Mouse (Mus musculus) intestine, embryonic 14.5 days (tissue): ENCODE results near the gene Disc1. TPM values are rescaled to one million over a fixed set of nuclear protein-coding genes. Genes with fewer than 3 reads are reported as not detected.

Experiments used
- ATAC-seq: fragments of 200-750 bp; cut with Nextera tagmentation; replicated peaks from 2 replicates; pipeline ENCODE4 v1.8.0; 2017; ENCODE audit warnings: low read depth, moderate number of reproducible peaks, moderate TSS enrichment, moderate library complexity; ENCODE audit not compliant: low FRiP score, low TSS enrichment
- DNase-seq: peaks from one replicate; pipeline ENCODE4 v3.0.0-alpha.2; 2018; ENCODE audit warnings: low spot score
- H3K27ac ChIP-seq: fragments of 300-500 bp; sonication (generic); 2 replicates; pipeline ENCODE4 v1.5.1; 2014; ENCODE audit warnings: low read depth, mild to moderate bottlenecking, control low read depth
- H3K27me3 ChIP-seq: fragments of 300-500 bp; sonication (generic); replicated peaks from 2 replicates; pipeline ENCODE4 v1.6.1; 2014; ENCODE audit warnings: low read length, control low read depth; ENCODE audit not compliant: control insufficient read depth, insufficient read depth
- H3K36me3 ChIP-seq: fragments of 300-500 bp; sonication (generic); 2 replicates; pipeline ENCODE4 v1.6.1; 2014; ENCODE audit warnings: low read length, control low read depth; ENCODE audit not compliant: control insufficient read depth, insufficient read depth
- H3K4me1 ChIP-seq: fragments of 300-500 bp; sonication (generic); replicated peaks from 2 replicates; pipeline ENCODE4 v1.6.1; 2014; ENCODE audit warnings: low read length, control low read depth, mixed read lengths; ENCODE audit not compliant: control insufficient read depth, insufficient read depth
- H3K4me2 ChIP-seq: fragments of 300-500 bp; sonication (generic); 2 replicates; pipeline ENCODE4 v1.6.1; 2014; ENCODE audit warnings: low read length
- H3K4me3 ChIP-seq: fragments of 300-500 bp; sonication (generic); 2 replicates; pipeline ENCODE4 v1.5.1; 2014; ENCODE audit warnings: low read depth, low read length, control low read depth, mixed read lengths
- H3K9ac ChIP-seq: fragments of 300-500 bp; sonication (generic); 2 replicates; pipeline ENCODE4 v1.6.1; 2014; ENCODE audit warnings: mild to moderate bottlenecking, low read length
- H3K9me3 ChIP-seq: fragments of 300-500 bp; sonication (generic); 2 replicates; pipeline ENCODE4 v1.6.1; 2016; ENCODE audit warnings: low read length, control low read depth; ENCODE audit not compliant: control insufficient read depth
- WGBS: fragments of 180-500 bp; shearing (Covaris S2); extraction: QIAGEN DNeasy Blood & Tissue Kit; methylation state at CpG from one replicate; pipeline ENCODE4 v1.1.7; 2014; 5-methylcytosine and 5-hydroxymethylcytosine counted together
- polyA plus RNA-seq: library from polyadenylated mRNA; unstranded; fragments of >200 nt; fragmentation: Nextera tagmentation; extraction: Ambion mirVana; gene quantifications from 2 replicates; pipeline ENCODE4 v1.2.1, GENCODE M21; 2014

The Disc1 gene
- polyA plus RNA-seq, 1 experiment from 2014 or later: 2.5 TPM

DNA sequence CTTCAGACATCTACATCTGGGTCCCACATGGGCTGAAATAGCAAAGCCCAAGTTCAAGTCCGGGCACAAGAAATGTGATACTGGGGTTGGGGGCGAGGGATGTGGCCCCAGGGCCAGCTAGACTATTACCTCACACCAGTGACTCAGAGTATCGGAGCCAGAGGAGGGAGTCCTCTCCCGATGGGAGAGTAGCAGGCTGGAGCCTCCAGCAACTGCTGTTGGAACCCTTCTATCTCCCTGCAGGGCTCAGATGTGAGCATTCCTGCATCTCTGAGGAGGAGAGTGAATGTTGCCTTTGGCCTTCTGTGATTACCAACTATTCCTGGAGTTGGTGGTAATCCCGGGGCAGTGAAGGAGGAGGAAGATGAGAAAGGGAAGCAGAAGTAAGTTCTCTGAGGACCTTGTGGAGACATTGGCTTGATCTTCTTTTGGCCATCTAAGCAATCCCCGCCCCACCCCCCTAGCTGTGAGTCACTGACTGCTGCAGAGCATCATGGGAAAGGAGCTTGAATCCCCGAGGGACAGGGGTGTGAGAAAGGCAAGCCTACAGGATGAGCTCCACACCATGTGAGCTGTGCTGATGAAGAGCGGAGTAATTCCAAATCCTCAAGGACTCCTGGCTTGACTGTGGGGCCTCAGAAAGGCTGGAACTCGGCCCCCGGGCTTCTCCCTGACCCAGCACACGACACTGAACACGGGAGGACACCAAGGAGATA is 232.1 kb downstream of the Disc1 start:
- H3K9ac ChIP-seq: no peak overlapping the region

DNA sequence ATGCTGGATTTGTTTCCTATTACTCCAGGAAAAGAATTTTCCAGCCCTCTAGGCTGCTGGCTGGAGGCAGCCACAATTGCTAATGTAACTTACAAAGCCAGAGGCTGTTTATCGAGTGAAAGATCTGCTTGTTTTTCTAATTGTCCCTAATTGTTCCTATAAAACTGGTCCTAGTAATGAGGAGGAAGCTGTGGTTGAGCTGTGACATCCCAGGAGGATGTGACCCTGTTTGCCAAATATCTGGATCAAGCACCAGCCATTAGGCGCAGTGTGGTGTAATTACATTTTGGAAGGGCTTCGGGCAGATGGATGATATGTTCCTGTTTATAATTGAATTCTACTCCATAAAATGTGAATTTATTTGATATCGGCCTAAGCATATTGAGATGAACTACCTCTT is 233.3 kb downstream of the Disc1 start:
- Histone ChIP-seq H3K9me3 (no peaks in the 10 kb centered on the region), H3K27me3 (no peaks in the 10 kb centered on the region), H3K9ac (no peak overlapping the region), H3K4me3 (no peak overlapping the region), H3K4me1 (peaks cover 27% of the 10 kb centered on the region), H3K27ac (no peak overlapping the region), H3K36me3 (no peaks in the 10 kb centered on the region), H3K4me2 (no peak overlapping the region)
- no peak for DNase-seq
- 68% methylated on average over 4 of the region's 4 CpGs for WGBS
- ATAC-seq: no peak

More for the DNA sequence above, 232.1 kb downstream of the Disc1 start:
- H3K9me3 ChIP-seq: no peaks in the 10 kb centered on the region
- DNase-seq (no peak), ATAC-seq (no peak)
- no peak overlapping the region for H3K27ac ChIP-seq
- H3K36me3 ChIP-seq: no peaks in the 10 kb centered on the region
- no peak overlapping the region for H3K4me3 ChIP-seq
- 74% methylated on average over 12 of the region's 12 CpGs for WGBS
- no peaks in the 10 kb centered on the region for H3K27me3 ChIP-seq
- peaks cover 17% of the 10 kb centered on the region for H3K4me1 ChIP-seq
- no peak overlapping the region for H3K4me2 ChIP-seq

DNA sequence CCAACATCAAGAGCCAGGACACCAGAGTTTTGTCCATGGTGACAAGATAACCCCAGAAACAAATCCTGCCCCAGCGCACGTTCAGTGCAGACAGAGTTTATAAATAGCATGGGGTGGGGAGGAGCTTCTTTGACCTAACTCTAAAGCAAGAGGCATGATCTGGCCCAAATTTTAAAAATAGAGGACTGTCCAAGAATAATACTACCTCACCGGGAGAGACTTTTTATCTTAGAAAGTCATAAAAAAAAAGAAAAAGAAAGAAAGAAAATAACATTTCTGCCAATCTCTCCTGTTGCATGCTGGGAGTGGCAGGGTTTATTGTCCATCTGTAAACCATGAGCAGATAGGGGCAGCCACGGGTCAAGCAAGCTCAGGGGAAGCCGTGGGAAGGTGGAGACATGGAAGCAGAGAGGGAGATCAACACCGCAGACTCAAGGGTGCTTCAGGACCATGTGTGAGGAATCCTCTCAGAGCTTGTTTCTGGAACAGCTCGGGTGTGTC is 233.9 kb downstream of the Disc1 start:
- H3K4me1 ChIP-seq: peaks cover 25% of the 10 kb centered on the region
- DNase-seq: no peak

DNA sequence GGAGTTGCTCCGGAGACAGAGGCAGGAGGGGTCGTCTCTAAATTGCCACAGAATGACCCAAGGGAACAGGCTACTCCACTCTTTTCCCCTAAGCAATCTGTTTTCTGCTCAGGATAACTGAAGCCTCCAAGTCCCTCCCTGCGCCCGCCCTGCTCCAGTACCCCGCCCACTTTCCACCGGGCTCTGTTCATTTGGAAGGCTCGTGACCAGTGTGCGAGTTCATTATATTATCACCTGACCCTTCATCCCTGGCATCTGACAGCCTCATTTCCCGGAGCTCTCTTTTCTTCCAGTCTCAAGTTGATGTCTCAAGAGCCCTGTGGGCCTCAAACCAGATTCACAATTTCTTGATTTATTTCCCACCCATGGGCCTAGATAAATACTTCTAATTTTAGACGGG is 237.5 kb downstream of the Disc1 start:
- 43% methylated on average over 10 of the region's 10 CpGs for WGBS
- no peaks in the 10 kb centered on the region for H3K36me3 ChIP-seq
- no peaks in the 10 kb centered on the region for H3K9me3 ChIP-seq
- DNase-seq: no peak
- no peak overlapping the region for H3K4me3 ChIP-seq
- peaks cover 28% of the 10 kb centered on the region for H3K4me1 ChIP-seq
- no peak overlapping the region for H3K4me2 ChIP-seq
- no peak overlapping the region for H3K9ac ChIP-seq
- no peak for ATAC-seq
- peak overlapping the region; percentile 76; the same call in 1 of the 2 replicates for H3K27ac ChIP-seq
- H3K27me3 ChIP-seq: no peaks in the 10 kb centered on the region

More for the DNA sequence above, 233.9 kb downstream of the Disc1 start:
- no peak overlapping the region for H3K9ac ChIP-seq
- ATAC-seq: no peak
- no peaks in the 10 kb centered on the region for H3K9me3 ChIP-seq
- no peaks in the 10 kb centered on the region for H3K27me3 ChIP-seq
- H3K4me3 ChIP-seq: no peak overlapping the region
- H3K27ac ChIP-seq: no peak overlapping the region
- WGBS: 27% methylated on average over 7 of the region's 7 CpGs
- H3K4me2 ChIP-seq: no peak overlapping the region
- no peaks in the 10 kb centered on the region for H3K36me3 ChIP-seq

DNA sequence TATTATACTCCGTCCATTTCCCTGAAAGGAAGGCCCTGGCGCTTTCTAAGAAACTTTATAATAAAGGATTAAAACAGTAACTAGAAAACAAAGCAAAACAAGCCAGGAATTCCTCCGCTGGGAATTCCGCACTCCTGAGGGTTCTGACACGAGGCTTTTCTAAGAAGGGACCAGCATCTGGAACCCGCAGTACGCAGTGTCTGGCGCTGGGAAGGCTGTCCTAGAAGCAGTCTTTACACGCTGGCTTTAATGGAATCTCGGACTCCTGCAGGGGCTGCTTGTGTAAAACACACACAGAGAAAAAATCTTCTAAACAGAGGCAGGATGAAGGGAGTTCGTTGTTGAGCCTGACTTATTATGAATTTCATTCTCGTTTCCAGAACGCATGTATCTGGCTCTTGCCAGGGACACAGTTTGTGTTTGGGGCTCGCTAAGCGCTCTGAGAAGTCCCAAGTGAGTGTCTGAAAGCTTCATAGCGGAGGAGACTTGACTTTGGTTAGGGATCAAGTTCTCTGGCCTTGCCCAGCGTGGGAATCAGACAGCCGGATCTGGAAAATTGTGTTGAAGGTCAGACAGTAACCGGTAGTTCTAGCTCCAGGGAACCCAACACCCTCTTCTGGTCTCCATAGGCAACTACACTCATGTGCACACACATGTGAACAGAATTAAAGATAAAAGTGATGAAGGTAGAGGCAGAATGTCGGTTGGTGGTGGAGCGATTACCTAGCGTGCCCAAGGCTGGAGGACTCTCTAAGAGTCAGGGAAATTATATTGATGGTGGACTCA is 238.1 kb downstream of the Disc1 start:
- no peaks in the 10 kb centered on the region for H3K9me3 ChIP-seq
- H3K27me3 ChIP-seq: no peaks in the 10 kb centered on the region
- H3K36me3 ChIP-seq: no peaks in the 10 kb centered on the region
- H3K4me2 ChIP-seq: no peak overlapping the region
- H3K9ac ChIP-seq: no peak overlapping the region
- DNase-seq (no peak), ATAC-seq (no peak)
- peak overlapping the region; percentile 76 for H3K27ac ChIP-seq
- H3K4me3 ChIP-seq: no peak overlapping the region
- peaks cover 28% of the 10 kb centered on the region for H3K4me1 ChIP-seq
- 69% methylated on average over 22 of the region's 22 CpGs for WGBS

DNA sequence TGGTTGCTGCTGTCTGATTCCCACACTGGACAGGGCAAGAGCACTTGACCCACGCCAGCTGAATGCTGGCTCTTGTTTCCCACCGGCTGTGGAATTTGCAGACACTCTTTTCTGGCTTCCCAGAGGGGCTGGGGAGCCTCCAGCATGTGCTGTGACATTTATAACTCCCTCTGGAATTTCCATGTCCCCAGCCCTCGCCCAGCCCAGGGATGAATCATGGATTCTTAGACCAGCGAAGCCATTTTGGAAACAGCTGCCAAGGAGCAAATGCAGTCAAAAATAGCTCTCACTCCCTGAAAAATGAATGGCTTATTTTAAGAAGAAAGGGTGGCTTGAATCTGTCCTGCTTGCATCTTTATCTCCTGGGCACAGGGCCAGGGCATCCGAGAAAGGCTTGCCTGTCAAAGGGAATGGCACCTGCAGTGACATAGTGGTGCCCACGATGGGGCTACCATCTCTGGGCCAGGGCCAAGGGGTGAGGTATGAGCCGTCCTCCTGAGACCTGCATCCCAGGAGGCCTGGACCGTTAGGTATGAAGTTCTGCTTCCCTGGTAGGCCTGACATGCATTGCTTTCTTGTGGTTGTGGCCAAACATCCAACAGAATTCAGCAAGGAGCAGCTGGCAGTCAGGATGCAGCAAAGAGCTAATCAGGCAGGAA is 239.1 kb downstream of the Disc1 start:
- ATAC-seq: peak; percentile 56; the same call in 1 of the 2 replicates
- H3K27ac ChIP-seq: peak overlapping the region; percentile 76
- H3K9ac ChIP-seq: no peak overlapping the region
- no peaks in the 10 kb centered on the region for H3K27me3 ChIP-seq
- no peak for DNase-seq
- H3K9me3 ChIP-seq: no peaks in the 10 kb centered on the region
- 44% methylated on average over 8 of the region's 8 CpGs for WGBS
- H3K36me3 ChIP-seq: no peaks in the 10 kb centered on the region
- no peak overlapping the region for H3K4me3 ChIP-seq
- H3K4me2 ChIP-seq: no peak overlapping the region
- H3K4me1 ChIP-seq: peaks cover 24% of the 10 kb centered on the region

DNA sequence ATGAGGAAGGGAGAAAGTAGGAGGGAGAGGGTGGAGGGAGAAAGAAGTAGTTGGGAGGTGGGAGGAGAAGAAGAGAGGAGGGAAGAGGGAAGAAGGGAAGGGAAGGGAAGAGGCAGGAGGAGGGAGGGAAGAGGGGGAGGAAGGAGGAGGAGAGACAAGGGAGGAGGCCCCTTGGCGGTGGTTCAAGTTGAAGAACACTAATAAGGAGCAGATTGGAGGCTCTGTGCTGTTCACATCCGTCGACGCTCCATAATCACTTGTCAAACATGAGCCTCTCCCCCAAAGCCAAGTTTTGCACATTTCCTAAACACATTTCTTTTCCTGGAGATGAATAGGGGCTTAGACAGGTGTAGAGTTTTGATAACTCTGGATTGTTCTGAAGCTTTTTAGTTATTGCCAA is 245.3 kb downstream of the Disc1 start:
- Histone ChIP-seq H3K36me3 (no peaks in the 10 kb centered on the region), H3K9me3 (no peaks in the 10 kb centered on the region), H3K4me3 (no peak overlapping the region), H3K27me3 (no peaks in the 10 kb centered on the region), H3K4me1 (peaks cover 18% of the 10 kb centered on the region), H3K4me2 (no peak overlapping the region), H3K27ac (no peak overlapping the region), H3K9ac (no peak overlapping the region)
- no peak for DNase-seq
- WGBS: 16% methylated on average over 4 of the region's 4 CpGs
- ATAC-seq: no peak

DNA sequence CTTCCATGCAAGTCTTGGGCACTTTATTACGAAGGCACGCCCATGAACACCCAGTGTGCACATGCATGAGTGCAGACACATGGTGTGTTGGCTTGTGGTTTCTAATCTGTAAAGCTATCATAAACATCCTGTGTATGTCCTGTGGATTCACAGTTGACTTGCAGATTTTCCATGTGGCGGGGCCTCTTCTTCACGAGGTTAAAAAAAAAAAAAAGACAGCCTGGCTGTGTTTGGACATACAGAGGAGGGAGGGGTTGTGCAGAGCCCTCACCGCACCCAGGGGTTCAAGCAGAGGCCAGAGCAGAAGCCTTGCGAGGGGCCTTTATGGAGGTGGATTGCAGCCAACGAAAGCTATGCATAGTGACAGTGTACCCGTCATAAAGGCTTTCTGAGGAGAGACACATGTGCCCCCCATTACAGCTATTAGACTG is 248.0 kb downstream of the Disc1 start:
- Histone ChIP-seq H3K27ac (peak overlapping the region; percentile 47; the same call in 1 of the 2 replicates), H3K4me3 (no peak overlapping the region), H3K4me1 (peaks cover 18% of the 10 kb centered on the region), H3K4me2 (no peak overlapping the region), H3K9ac (no peak overlapping the region), H3K9me3 (peaks cover 4% of the 10 kb centered on the region; the same call in 1 of the 2 replicates), H3K27me3 (no peaks in the 10 kb centered on the region), H3K36me3 (no peaks in the 10 kb centered on the region)
- ATAC-seq: peak; percentile 64
- DNase-seq: no peak
- 31% methylated on average over 8 of the region's 8 CpGs for WGBS
